Mouse (Mus musculus) olfactory bulb, adult 2 months (tissue): Measurements from ENCODE around the gene 1700028J19Rik. TPM values are rescaled to one million over a fixed set of nuclear protein-coding genes. Genes with fewer than 3 reads are reported as not detected.

Experiments
- polyA plus RNA-seq: library from polyadenylated mRNA; stranded (reverse); fragments of >200 nt; gene quantifications from 2 replicates; pipeline ENCODE4 v1.2.4, GENCODE M21; 2012; ENCODE audit warnings: low replicate concordance; ENCODE audit not compliant: missing spikeins, insufficient read depth, insufficient read length

1700028J19Rik gene
- polyA plus RNA-seq, 1 experiment = not detected

Other genes starting within 250 kb of the 1700028J19Rik start
- not detected in 2 replicates for gene Klk1b26, start 234.5 kb downstream of the 1700028J19Rik start, polyA plus RNA-seq
- not detected in 2 replicates for gene Klk1b27, start 194.4 kb downstream of the 1700028J19Rik start, polyA plus RNA-seq
- gene Klk1b21, start 144.4 kb downstream of the 1700028J19Rik start, polyA plus RNA-seq = not detected in 2 replicates
- not detected in 2 replicates for gene Klk1b22, start 134.0 kb downstream of the 1700028J19Rik start, polyA plus RNA-seq
- gene Klk1b16, start 109.9 kb downstream of the 1700028J19Rik start, polyA plus RNA-seq = not detected in 2 replicates
- not detected in 2 replicates for gene Klk1b24, start 58.5 kb downstream of the 1700028J19Rik start, polyA plus RNA-seq
- gene Klk1b3, start 48.5 kb downstream of the 1700028J19Rik start, polyA plus RNA-seq = not detected in 2 replicates
- not detected in 2 replicates for gene Klk1b4, start 39.3 kb downstream of the 1700028J19Rik start, polyA plus RNA-seq
- gene Klk1b5, start 30.8 kb downstream of the 1700028J19Rik start, polyA plus RNA-seq = not detected in 2 replicates
- gene Klk1, start 21.3 kb downstream of the 1700028J19Rik start, polyA plus RNA-seq = not detected in 2 replicates
- gene Gm36864, start 10.5 kb downstream of the 1700028J19Rik start, polyA plus RNA-seq = not detected in 2 replicates
- gene 2410002F23Rik, start within 50 bp of the 1700028J19Rik start, polyA plus RNA-seq = not detected in 2 replicates
- not detected in 2 replicates for gene Acp4, start 10.7 kb upstream of the 1700028J19Rik start, polyA plus RNA-seq
- not detected in 2 replicates for gene Gm15517, start 14.8 kb upstream of the 1700028J19Rik start, polyA plus RNA-seq
- not detected in 2 replicates for gene Clec11a, start 60.2 kb upstream of the 1700028J19Rik start, polyA plus RNA-seq
- gene Shank1, start 63.6 kb upstream of the 1700028J19Rik start, polyA plus RNA-seq = 51.0 and 92.9 TPM in 2 replicates
- gene Syt3, start 137.4 kb upstream of the 1700028J19Rik start, polyA plus RNA-seq = not detected in 2 replicates
- not detected in 2 replicates for gene 1700008O03Rik, start 139.1 kb upstream of the 1700028J19Rik start, polyA plus RNA-seq
- not detected in 2 replicates for gene Lrrc4b, start 182.3 kb upstream of the 1700028J19Rik start, polyA plus RNA-seq
- not detected in 2 replicates for gene Aspdh, start 218.7 kb upstream of the 1700028J19Rik start, polyA plus RNA-seq
- not detected in 2 replicates for gene Josd2, start 221.3 kb upstream of the 1700028J19Rik start, polyA plus RNA-seq
- not detected in 2 replicates for gene Emc10, start 249.8 kb upstream of the 1700028J19Rik start, polyA plus RNA-seq
- gene Fam71e1, start 249.9 kb upstream of the 1700028J19Rik start, polyA plus RNA-seq = not detected in 2 replicates